Mouse (Mus musculus) G1E (cell line): Measurements from ENCODE around the gene Aatf. TPM values are rescaled to one million over a fixed set of nuclear protein-coding genes. Genes with fewer than 3 reads are reported as not detected.

Source experiments
- ATAC-seq: 2 replicates; pipeline ENCODE4 v1.8.0; 2016; ENCODE audit warnings: mild to moderate bottlenecking; ENCODE audit not compliant: insufficient number of reproducible peaks, poor library complexity, low FRiP score, severe bottlenecking; ENCODE audit errors: extremely low read depth
- DNase-seq: peaks from one replicate; pipeline ENCODE4 v3.0.0; 2012; ENCODE audit warnings: low spot score
- H3K27me3 ChIP-seq: 2 replicates; pipeline ENCODE4 v1.6.1; 2012; ENCODE audit warnings: mild to moderate bottlenecking, low read length, inconsistent platforms; ENCODE audit not compliant: insufficient read depth
- H3K36me3 ChIP-seq: replicated peaks from 2 replicates; pipeline ENCODE3; 2012; ENCODE audit warnings: mild to moderate bottlenecking, inconsistent platforms
- H3K4me1 ChIP-seq: 2 replicates; pipeline ENCODE4 v1.6.1; 2012; ENCODE audit warnings: low read depth, low read length, inconsistent platforms, mixed read lengths; ENCODE audit not compliant: insufficient read depth
- H3K4me3 ChIP-seq: 2 replicates; pipeline ENCODE4 v1.5.1; 2012; ENCODE audit warnings: low read depth, mild to moderate bottlenecking, inconsistent platforms, low read length, moderate library complexity, mixed read lengths
- H3K9me3 ChIP-seq: replicated peaks from 2 replicates; pipeline ENCODE4 v1.6.1; 2012; ENCODE audit warnings: inconsistent platforms
- CTCF ChIP-seq: IDR thresholded peaks from 2 replicates; pipeline ENCODE4 v1.5.1; 2012; ENCODE audit warnings: low read depth, low read length, inconsistent platforms, mixed read lengths
- GATA1 ChIP-seq: IDR thresholded peaks from 2 replicates; pipeline ENCODE4 v1.6.1; 2012; ENCODE audit warnings: borderline replicate concordance, low read length, inconsistent platforms, mixed read lengths
- GATA2 ChIP-seq: IDR thresholded peaks from 2 replicates; pipeline ENCODE4 v1.6.1; 2012; ENCODE audit warnings: low read depth, low read length, inconsistent platforms, borderline replicate concordance
- POLR2AphosphoS5 ChIP-seq: IDR thresholded peaks from 2 replicates; pipeline ENCODE4 v1.6.1; 2012; ENCODE audit warnings: low read depth, low read length, inconsistent platforms; ENCODE audit not compliant: insufficient replicate concordance
- TAL1 ChIP-seq: conservative IDR thresholded peaks from 2 replicates; pipeline ENCODE4 v1.6.1; 2012; ENCODE audit warnings: low read depth, low read length, inconsistent platforms, mixed read lengths
- polyA plus RNA-seq: library from polyadenylated mRNA; stranded (reverse); fragments of >175 nt; gene quantifications from 2 replicates; pipeline ENCODE4 v1.2.3, GENCODE M21; 2012
- total RNA-seq, 2 experiments: library from RNA; stranded (forward) in 1 of 2; stranded (reverse) in 1 of 2; fragments of 200-1000 nt in 1 of 2; fragments of >200 nt in 1 of 2; fragmentation: Nextera tagmentation in 1 of 2; gene quantifications; 2 replicates each; pipeline ENCODE4 v1.2.3; 2014 to 2017

The Aatf gene
- total and polyA plus RNA-seq, 3 experiments = 43.3 to 94.6 (median 82.2) TPM

DNA sequence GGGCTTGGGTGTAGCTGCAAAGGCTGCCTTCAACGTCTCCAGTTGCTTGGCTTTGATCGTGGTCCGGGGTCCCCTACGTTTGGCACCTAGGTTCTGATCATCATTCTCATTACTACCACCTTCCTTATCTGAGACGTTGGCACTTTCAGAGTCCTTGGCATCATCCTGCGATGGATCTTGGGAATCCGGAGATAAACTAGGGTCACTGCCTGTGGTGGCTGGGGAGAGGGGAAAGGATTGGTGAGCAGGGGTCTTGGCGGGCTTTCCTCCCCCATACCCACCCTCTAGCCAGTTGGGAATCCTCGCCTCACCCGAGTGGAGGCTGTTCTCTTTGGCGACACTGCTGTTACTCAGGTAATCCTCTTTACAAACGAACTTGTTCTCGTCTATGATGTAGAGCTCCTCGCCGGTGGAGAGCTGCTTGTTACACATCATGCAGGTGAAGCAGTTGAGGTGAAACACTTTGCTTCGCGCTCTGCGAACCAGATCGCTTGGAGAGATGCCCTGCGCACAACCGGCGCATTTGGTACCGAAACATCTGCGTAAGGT lies 8.5 kb upstream of the Aatf start:
- TF ChIP-seq GATA2 (no peak), TAL1 (no peak), POLR2AphosphoS5 (no peak), GATA1 (no peak), CTCF (no peak)
- peaks cover 5% of the 10 kb centered on the region for H3K4me1 ChIP-seq
- ATAC-seq (no peak), DNase-seq (no peak)
- H3K4me3 ChIP-seq = no peak overlapping the region
- peaks cover 22% of the 10 kb centered on the region for H3K9me3 ChIP-seq
- peaks cover 89% of the 10 kb centered on the region for H3K27me3 ChIP-seq
- no peaks in the 10 kb centered on the region for H3K36me3 ChIP-seq

DNA sequence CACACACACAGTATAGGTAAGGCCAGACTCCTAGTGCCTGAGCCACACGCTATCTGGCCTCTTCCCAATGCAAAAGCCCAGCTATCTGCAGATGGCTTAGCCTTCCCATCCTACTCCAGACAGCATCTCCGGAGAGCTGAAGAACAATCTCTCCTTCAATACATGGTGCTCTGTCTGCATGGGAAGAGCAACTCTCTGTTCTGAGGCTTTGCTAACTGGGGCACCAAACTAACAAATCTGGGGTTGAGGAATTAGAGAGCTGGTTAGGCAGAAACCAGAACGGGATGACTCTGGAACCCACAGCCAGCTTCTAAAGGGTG lies 7.7 kb upstream of the Aatf start:
- Histone ChIP-seq H3K9me3 (peaks cover 19% of the 10 kb centered on the region), H3K4me3 (no peak overlapping the region), H3K27me3 (peaks cover 89% of the 10 kb centered on the region), H3K4me1 (peaks cover 5% of the 10 kb centered on the region), H3K36me3 (no peaks in the 10 kb centered on the region)
- TF ChIP-seq POLR2AphosphoS5 (no peak), GATA1 (no peak), GATA2 (no peak), CTCF (no peak), TAL1 (no peak)
- no peak for ATAC-seq
- no peak for DNase-seq

DNA sequence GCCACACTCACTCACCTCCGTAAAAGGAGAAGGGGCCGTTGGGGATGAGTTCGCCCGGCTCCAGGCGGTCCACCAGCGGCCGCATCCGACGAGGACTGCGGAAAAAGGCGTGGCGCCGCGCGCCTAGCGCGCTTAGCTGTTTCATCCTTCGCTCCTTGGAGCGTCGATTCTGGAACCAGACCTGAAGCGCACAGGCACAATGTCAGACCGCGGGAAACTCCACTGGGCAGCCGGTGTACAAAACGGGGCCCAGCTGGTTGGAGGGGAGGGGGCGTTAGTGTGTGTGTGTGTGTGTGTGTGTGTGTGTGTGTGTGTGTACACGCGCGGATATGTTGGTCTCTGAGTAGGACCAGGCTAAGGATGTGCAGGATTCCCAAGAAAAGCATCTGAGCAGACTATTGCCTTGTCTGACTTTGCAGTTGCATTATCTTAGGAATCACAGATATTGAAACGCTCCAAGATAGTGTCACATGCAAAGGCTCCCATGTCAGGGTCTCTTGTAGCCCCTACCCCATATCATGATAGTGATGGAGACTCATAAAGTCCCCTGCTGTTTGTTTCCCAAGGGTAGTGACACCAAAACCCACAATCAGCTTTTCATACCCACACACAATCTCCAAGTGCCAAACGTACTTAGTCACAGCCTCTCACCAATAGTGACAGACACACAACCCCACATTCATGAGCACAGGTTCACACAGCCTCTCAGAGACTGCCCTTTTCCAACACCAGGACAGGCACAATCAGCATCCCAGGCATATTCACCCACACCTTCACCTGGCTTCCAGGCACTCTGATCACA lies 7.1 kb upstream of the Aatf start:
- no peak overlapping the region for H3K4me3 ChIP-seq
- peaks cover 15% of the 10 kb centered on the region for H3K9me3 ChIP-seq
- TF ChIP-seq GATA2 (no peak), TAL1 (no peak), POLR2AphosphoS5 (no peak), CTCF (no peak), GATA1 (no peak)
- DNase-seq (no peak), ATAC-seq (no peak)
- no peaks in the 10 kb centered on the region for H3K36me3 ChIP-seq
- H3K27me3 ChIP-seq = peaks cover 89% of the 10 kb centered on the region
- H3K4me1 ChIP-seq = peaks cover 3% of the 10 kb centered on the region

DNA sequence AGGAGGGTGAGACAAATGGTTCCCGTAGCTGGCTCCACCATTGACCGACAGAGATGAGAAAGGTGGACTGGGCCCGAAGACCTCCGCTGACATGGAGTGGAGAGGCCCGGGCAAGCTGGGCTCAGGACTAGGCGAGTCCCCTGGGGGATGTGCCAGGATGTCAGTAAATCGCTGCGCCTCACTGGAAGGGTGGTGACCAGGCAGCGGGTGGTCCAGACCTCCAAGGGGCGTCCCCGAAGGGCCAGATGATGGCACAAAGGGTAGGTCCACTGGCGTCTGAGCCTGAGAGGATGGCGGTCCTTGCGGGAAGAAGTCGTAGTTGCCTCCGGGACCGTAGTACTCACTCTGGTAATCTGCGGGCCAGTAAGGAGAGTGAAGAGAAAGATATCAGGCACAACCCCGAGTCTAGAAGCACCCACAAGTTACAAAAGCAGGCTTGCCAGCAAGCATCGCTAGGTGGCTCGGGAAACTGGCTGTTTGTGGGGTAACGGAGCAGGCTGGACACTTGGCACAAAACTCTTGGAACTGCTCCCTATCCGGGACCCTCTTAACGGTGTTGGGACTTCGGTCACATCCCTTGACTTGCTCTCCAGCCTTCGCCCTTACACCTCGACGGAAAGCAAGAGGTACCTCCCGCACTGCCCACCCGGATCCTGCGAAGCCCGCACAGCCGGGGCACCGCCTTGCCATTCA lies 6.4 kb upstream of the Aatf start:
- ATAC-seq (no peak), DNase-seq (no peak)
- H3K4me3 ChIP-seq = no peak overlapping the region
- no peaks in the 10 kb centered on the region for H3K36me3 ChIP-seq
- peaks cover 9% of the 10 kb centered on the region for H3K9me3 ChIP-seq
- TF ChIP-seq GATA2 = no peak
- TF ChIP-seq GATA1 = no peak
- no peak for TF ChIP-seq POLR2AphosphoS5
- no peak for TF ChIP-seq CTCF
- TF ChIP-seq TAL1 = no peak
- peaks cover 2% of the 10 kb centered on the region; the same call in 1 of the 2 replicates for H3K4me1 ChIP-seq
- peaks cover 87% of the 10 kb centered on the region for H3K27me3 ChIP-seq

DNA sequence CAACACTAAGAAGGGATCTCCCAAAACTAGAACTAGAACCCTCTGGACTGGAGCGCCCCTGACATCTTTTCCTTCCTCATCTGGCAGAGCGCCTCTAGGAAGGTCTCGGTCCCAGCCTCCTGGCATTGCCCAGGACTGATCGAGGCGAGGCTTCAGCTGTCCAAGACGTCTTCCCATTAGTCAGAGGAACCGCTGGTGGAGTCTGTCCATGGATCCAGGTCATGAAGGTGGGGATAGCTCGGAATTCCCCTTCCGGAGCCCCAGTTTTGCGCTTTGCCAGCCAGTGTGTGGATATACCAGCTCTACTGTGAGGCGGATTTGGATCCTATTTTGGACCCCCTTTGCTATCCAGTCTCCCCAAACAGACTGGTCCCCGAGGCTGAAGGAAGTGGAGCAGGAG lies 5.7 kb upstream of the Aatf start:
- TF ChIP-seq GATA1 (no peak), GATA2 (no peak)
- Histone ChIP-seq H3K36me3 (no peaks in the 10 kb centered on the region), H3K4me1 (peaks cover 5% of the 10 kb centered on the region), H3K27me3 (peaks cover 80% of the 10 kb centered on the region), H3K4me3 (no peak overlapping the region), H3K9me3 (peaks cover 3% of the 10 kb centered on the region)
- ATAC-seq (no peak), DNase-seq (no peak)

DNA sequence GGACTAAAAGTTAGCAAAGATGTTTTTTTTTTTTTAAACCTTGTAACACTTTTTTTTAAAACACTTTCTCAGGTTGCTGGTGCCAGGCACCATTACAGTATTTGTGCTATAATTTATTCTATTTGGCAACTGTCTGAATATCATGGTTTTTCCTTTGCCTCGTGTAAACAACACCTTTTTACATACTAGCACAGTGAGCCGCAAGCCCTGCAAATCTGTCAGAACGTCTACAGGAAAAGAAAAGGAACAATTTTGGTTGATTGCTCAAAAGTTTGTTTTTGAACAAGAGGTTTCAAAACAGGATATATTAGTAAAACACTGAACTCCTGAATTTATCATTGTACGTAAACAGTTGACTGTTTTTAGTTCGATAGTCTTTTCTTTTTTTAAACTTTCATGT lies 4.9 kb upstream of the Aatf start:
- Histone ChIP-seq H3K9me3 (no peaks in the 10 kb centered on the region), H3K27me3 (peaks cover 72% of the 10 kb centered on the region), H3K4me1 (peaks cover 10% of the 10 kb centered on the region), H3K36me3 (no peaks in the 10 kb centered on the region), H3K4me3 (no peak overlapping the region)
- ATAC-seq = no peak
- no peak for DNase-seq
- TF ChIP-seq CTCF (no peak), TAL1 (no peak), GATA1 (no peak), GATA2 (no peak), POLR2AphosphoS5 (no peak)
